Comparison of ENCODE assay signal across 9 mouse cellular contexts in the genomic region with DNA sequence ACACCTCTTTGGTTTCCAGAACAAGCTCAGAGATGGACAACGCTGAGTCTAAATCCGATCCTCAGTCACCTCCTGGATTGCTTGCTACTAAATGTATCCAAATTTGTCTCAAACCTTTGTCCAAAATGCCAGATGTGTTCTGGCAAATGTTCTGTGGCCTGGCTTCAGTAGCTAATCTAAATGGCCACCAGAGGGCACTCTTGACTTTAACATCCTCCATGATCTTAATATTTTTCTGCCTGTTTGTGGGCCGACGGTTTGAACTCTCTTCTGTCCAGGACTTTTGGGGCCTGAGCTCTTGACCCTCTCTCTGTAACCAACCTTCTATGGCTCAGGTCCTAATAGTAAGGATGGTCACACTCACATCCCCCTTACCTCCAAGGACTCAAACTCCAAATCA. TPM values are rescaled to one million over a fixed set of nuclear protein-coding genes. Genes with fewer than 3 reads are reported as not detected.
A peak's percentile ranks its signal among the peaks of the same experiment; 100 is the strongest.
DNase-seq lines count a peak whose midpoint lies in the region; TF ChIP-seq lines count a peak whose summit lies in the region.
"Had no signal": no experiment of that assay in that cellular context is flagged by ENCODE, and none has a peak within 500 bp of the region (broad histone marks: within the 10 kb centered on the region; RNA-seq: fewer than 3 reads in every experiment).

No protein-coding gene starts in this region.

- H3K4me1 ChIP-seq in E14TG2a.4 (replicated peaks; ENCODE audit: low read depth, low read length), result no peaks in the 10 kb centered on the region; the same call in 1 of the 2 replicates

- TF ChIP-seq CTCF in left cerebral cortex, adult 2 months (IDR thresholded peaks at IDR 0.05), result peak; percentile 77
- TF ChIP-seq CTCF in E14TG2a.4 (conservative IDR thresholded peaks at IDR 0.05; ENCODE audit: low read length), result peak; percentile 71

- H3K27ac ChIP-seq in left cerebral cortex, adult 2 months, result no peak overlapping the region

- no peak for DNase-seq in left cerebral cortex, adult 2 months (ENCODE audit: extremely low spot score in 1 of 2, low spot score in 2 of 2)
- DNase-seq in left cerebral cortex, adult 8-10 months (ENCODE audit: low spot score in 2 of 2), result no peak
- peak; percentile 34 to 54 for DNase-seq in adrenal gland, adult 18-20 months (ENCODE audit: low spot score in 2 of 2)
- peak; percentile 43 for DNase-seq in embryo, embryonic 9.5 days (ENCODE audit: extremely low spot score)
- DNase-seq in layer of hippocampus, postnatal 10 days (ENCODE audit: low spot score in 2 of 2), result peak; percentile 46 to 56
- peak; percentile 34 for DNase-seq in right cerebral cortex, postnatal 4 days

- H3K27me3 ChIP-seq in E14TG2a.4 (ENCODE audit: insufficient read depth, low read length), result peaks cover 14% of the 10 kb centered on the region

- H3K4me3 ChIP-seq in left cerebral cortex, adult 2 months, result no peak overlapping the region
- no peak overlapping the region for H3K4me3 ChIP-seq in E14TG2a.4 (replicated peaks; ENCODE audit: low read length)
- H3K4me3 ChIP-seq: myocyte had no signal

- H3K36me3 ChIP-seq in E14TG2a.4 (ENCODE audit: insufficient read depth, low read length), result no peaks in the 10 kb centered on the region

- intact Hi-C loops in left cerebral cortex, adult 2 months (cut with DNase I), result loop anchor here (5.0 to 10.0 kb wide), 4 partner anchors 71 to 516 kb away; partner anchors contain the start of gene Tcaim

- H3K9me3 ChIP-seq in E14TG2a.4 (ENCODE audit: low read length), result peaks cover 8% of the 10 kb centered on the region; the same call in 1 of the 2 replicates

RNA-seq across cellular contexts. Expression of gene Topaz1, which starts 10.4 kb away (rescaled TPM):
- total RNA-seq in left cerebral cortex, adult 2 months (2021), result not detected
- total RNA-seq in left cerebral cortex, adult 8-10 months (2022), result not detected
- not detected for total RNA-seq in adrenal gland, adult 18-20 months (2021)
- total RNA-seq in layer of hippocampus, postnatal 10 days (2021), result not detected
- total RNA-seq: gastrocnemius, postnatal 36 days had no signal

Comparison
In these comparisons a context has a peak if more than half of its experiments do, and no peak if none do; other contexts are left out.
1. DNase-seq: peak in adrenal gland, adult 18-20 months (2 of 2), embryo, embryonic 9.5 days (single experiment), layer of hippocampus, postnatal 10 days (2 of 2) and right cerebral cortex, postnatal 4 days (single experiment); none in left cerebral cortex, adult 2 months (0 of 2) and left cerebral cortex, adult 8-10 months (0 of 2).